Mouse (Mus musculus) retina, embryonic 14.5 days (tissue): ENCODE measurements around the gene Stub1.

Experiments used
- DNase-seq: peaks from one replicate; pipeline ENCODE4 v3.0.0-alpha.2; 2015; ENCODE audit warnings: low spot score

Gene Stub1

GRCm38 (mm10) chr17:25837076-25837410, 3.8 kb upstream of the Stub1 start, which contains the start of gene Rhbdl1:
Gene Rhbdl1 (minus strand): TSS chr17:25837295.
- peak; percentile 60 for DNase-seq

- DNase-seq: no peak
Observed at GRCm38 (mm10) chr17:25836397-25837075, 3.3 kb upstream of the Stub1 start.

GRCm38 (mm10) chr17:25835816-25836215, 2.6 kb upstream of the Stub1 start:
- no peak for DNase-seq

- no peak for DNase-seq
Observed at GRCm38 (mm10) chr17:25835301-25835700, 2.1 kb upstream of the Stub1 start.

- no peak for DNase-seq
Observed at GRCm38 (mm10) chr17:25834595-25835222, 1.5 kb upstream of the Stub1 start.

GRCm38 (mm10) chr17:25833961-25834594, 874 bp upstream of the Stub1 start:
- no peak for DNase-seq

GRCm38 (mm10) chr17:25832436-25833290, 541 bp downstream of the Stub1 start:
- peak; percentile 100 for DNase-seq

GRCm38 (mm10) chr17:25831451-25832281, 1.5 kb downstream of the Stub1 start:
- no peak for DNase-seq

GRCm38 (mm10) chr17:25830806-25831431, 2.3 kb downstream of the Stub1 start:
- no peak for DNase-seq

- DNase-seq: no peak
Observed at GRCm38 (mm10) chr17:25830200-25830753, 2.9 kb downstream of the Stub1 start.

GRCm38 (mm10) chr17:25829558-25830017, 3.6 kb downstream of the Stub1 start:
- no peak for DNase-seq

- DNase-seq: peak; percentile 85
Observed at GRCm38 (mm10) chr17:25828712-25829557, 4.3 kb downstream of the Stub1 start, which contains the start of gene Jmjd8. Gene Jmjd8 (plus strand): TSS chr17:25828867.

- no peak for DNase-seq
Observed at GRCm38 (mm10) chr17:25828223-25828594, 5.0 kb downstream of the Stub1 start.

GRCm38 (mm10) chr17:25827546-25828222, 5.5 kb downstream of the Stub1 start:
- no peak for DNase-seq

GRCm38 (mm10) chr17:25827011-25827410, 6.2 kb downstream of the Stub1 start:
- DNase-seq: no peak

GRCm38 (mm10) chr17:25825984-25826570, 7.1 kb downstream of the Stub1 start:
- no peak for DNase-seq

GRCm38 (mm10) chr17:25825311-25825710, 7.9 kb downstream of the Stub1 start:
- DNase-seq: no peak

GRCm38 (mm10) chr17:25824362-25825142, 8.7 kb downstream of the Stub1 start:
- no peak for DNase-seq
